Mouse (Mus musculus) midbrain, embryonic 16.5 days (tissue): ENCODE results near the gene Mon2. TPM values are rescaled to one million over a fixed set of nuclear protein-coding genes. Genes with fewer than 3 reads are reported as not detected.

Experiments
- ATAC-seq: fragments of 200-750 bp; cut with Nextera tagmentation; 2 replicates; pipeline ENCODE4 v1.8.0; 2017; ENCODE audit warnings: moderate TSS enrichment
- H3K27ac ChIP-seq: fragments of 300-500 bp; sonication (generic); 2 replicates; pipeline ENCODE4 v1.5.1; 2014; ENCODE audit warnings: mild to moderate bottlenecking, low read length, mixed read lengths
- H3K27me3 ChIP-seq: fragments of 300-500 bp; sonication (generic); 2 replicates; pipeline ENCODE4 v1.6.1; 2014; ENCODE audit warnings: low read depth, low read length, mixed read lengths; ENCODE audit not compliant: control insufficient read depth, insufficient read depth
- H3K36me3 ChIP-seq: fragments of 300-500 bp; sonication (generic); 2 replicates; pipeline ENCODE4 v1.6.1; 2014; ENCODE audit warnings: mild to moderate bottlenecking, low read length, moderate library complexity, mixed read lengths; ENCODE audit not compliant: control insufficient read depth, insufficient read depth
- H3K4me1 ChIP-seq: fragments of 300-500 bp; sonication (generic); 2 replicates; pipeline ENCODE4 v1.6.1; 2014; ENCODE audit warnings: mild to moderate bottlenecking, low read length, mixed read lengths; ENCODE audit not compliant: control insufficient read depth, insufficient read depth
- H3K4me2 ChIP-seq: fragments of 300-500 bp; sonication (generic); 2 replicates; pipeline ENCODE4 v1.6.1; 2014; ENCODE audit warnings: mild to moderate bottlenecking, low read length, mixed read lengths
- H3K4me3 ChIP-seq: fragments of 300-500 bp; sonication (generic); 2 replicates; pipeline ENCODE4 v1.5.1; 2014; ENCODE audit warnings: low read depth, mild to moderate bottlenecking, low read length, moderate library complexity, mixed read lengths
- H3K9ac ChIP-seq: fragments of 300-500 bp; sonication (generic); 2 replicates; pipeline ENCODE4 v1.6.1; 2014; ENCODE audit warnings: low read depth, low read length, mixed read lengths
- H3K9me3 ChIP-seq: fragments of 300-500 bp; sonication (generic); replicated peaks from 2 replicates; pipeline ENCODE4 v1.6.1; 2014; ENCODE audit warnings: mild to moderate bottlenecking, low read length, mixed read lengths; ENCODE audit not compliant: control insufficient read depth, poor library complexity, severe bottlenecking
- WGBS: fragments of 180-500 bp; shearing (Covaris S2); extraction: QIAGEN DNeasy Blood & Tissue Kit; methylation state at CpG from one replicate; pipeline ENCODE4 v1.1.7; 2014; 5-methylcytosine and 5-hydroxymethylcytosine counted together
- polyA plus RNA-seq: library from polyadenylated mRNA; unstranded; fragments of >200 nt; fragmentation: Nextera tagmentation; extraction: Ambion mirVana; gene quantifications from 2 replicates; pipeline ENCODE4 v1.2.1, GENCODE M21; 2015

Gene Mon2
- polyA plus RNA-seq = 23.2 and 24.0 TPM in 2 replicates

GRCm38 (mm10) chr10:123076245-123077023, at the start of gene Mon2:
TSS of gene Mon2 (minus strand) at chr10:123076505.
- Histone ChIP-seq H3K4me2 (peak within 1 kb of the TSS; percentile 86), H3K27me3 (no peaks in the 10 kb centered on the region), H3K27ac (peak within 1 kb of the TSS; percentile 84), H3K4me3 (peak within 1 kb of the TSS; percentile 92), H3K36me3 (no peaks in the 10 kb centered on the region), H3K4me1 (peaks cover 13% of the 10 kb centered on the region), H3K9ac (peak within 1 kb of the TSS; percentile 94), H3K9me3 (no peaks in the 10 kb centered on the region)
- ATAC-seq = peak; percentile 99
- WGBS = under 1% methylated on average over 58 of the region's 58 CpGs

GRCm38 (mm10) chr10:123120666-123121392, 44.5 kb upstream of the Mon2 start:
- WGBS = 95% methylated on average over 14 of the region's 14 CpGs
- Histone ChIP-seq H3K36me3 (peaks cover 62% of the 10 kb centered on the region), H3K27me3 (no peaks in the 10 kb centered on the region), H3K4me3 (no peak overlapping the region), H3K4me1 (no peaks in the 10 kb centered on the region), H3K9me3 (no peaks in the 10 kb centered on the region), H3K9ac (no peak overlapping the region), H3K27ac (no peak overlapping the region), H3K4me2 (no peak overlapping the region)
- ATAC-seq = no peak

- H3K27ac ChIP-seq = no peak overlapping the region
- peaks cover 48% of the 10 kb centered on the region for H3K36me3 ChIP-seq
- no peak for ATAC-seq
- H3K4me3 ChIP-seq = no peak overlapping the region
- H3K27me3 ChIP-seq = no peaks in the 10 kb centered on the region
- H3K9me3 ChIP-seq = no peaks in the 10 kb centered on the region
- H3K4me1 ChIP-seq = no peaks in the 10 kb centered on the region
- 90% methylated on average over 14 of the region's 14 CpGs for WGBS
- H3K4me2 ChIP-seq = no peak overlapping the region
- no peak overlapping the region for H3K9ac ChIP-seq
Measured at GRCm38 (mm10) chr10:123116861-123117260, 40.6 kb upstream of the Mon2 start.

- Histone ChIP-seq H3K9me3 (no peaks in the 10 kb centered on the region), H3K4me2 (no peak overlapping the region), H3K27me3 (no peaks in the 10 kb centered on the region), H3K9ac (no peak overlapping the region), H3K4me1 (no peaks in the 10 kb centered on the region), H3K36me3 (peaks cover 25% of the 10 kb centered on the region), H3K4me3 (no peak overlapping the region), H3K27ac (no peak overlapping the region)
- no peak for ATAC-seq
- WGBS = 98% methylated on average over 8 of the region's 8 CpGs
Measured at GRCm38 (mm10) chr10:123113466-123113865, 37.2 kb upstream of the Mon2 start.

- no peak overlapping the region for H3K4me2 ChIP-seq
- H3K4me3 ChIP-seq = no peak overlapping the region
- no peak overlapping the region for H3K9ac ChIP-seq
- peaks cover 21% of the 10 kb centered on the region for H3K36me3 ChIP-seq
- no peaks in the 10 kb centered on the region for H3K27me3 ChIP-seq
- WGBS = 90% methylated on average over 9 of the region's 9 CpGs
- no peak for ATAC-seq
- H3K4me1 ChIP-seq = no peaks in the 10 kb centered on the region
- H3K27ac ChIP-seq = no peak overlapping the region
- no peaks in the 10 kb centered on the region for H3K9me3 ChIP-seq
Measured at GRCm38 (mm10) chr10:123112787-123113168, 36.5 kb upstream of the Mon2 start.

GRCm38 (mm10) chr10:123112056-123112786, 35.9 kb upstream of the Mon2 start:
- H3K9me3 ChIP-seq = no peaks in the 10 kb centered on the region
- ATAC-seq = no peak

GRCm38 (mm10) chr10:123110548-123110947, 34.2 kb upstream of the Mon2 start:
- no peak overlapping the region for H3K27ac ChIP-seq
- no peak overlapping the region for H3K4me3 ChIP-seq
- H3K4me2 ChIP-seq = no peak overlapping the region
- no peak for ATAC-seq
- peaks cover 5% of the 10 kb centered on the region; the same call in 1 of the 2 replicates for H3K36me3 ChIP-seq
- no peaks in the 10 kb centered on the region for H3K9me3 ChIP-seq
- WGBS = 68% methylated on average over 11 of the region's 11 CpGs
- H3K4me1 ChIP-seq = no peaks in the 10 kb centered on the region
- H3K27me3 ChIP-seq = no peaks in the 10 kb centered on the region
- no peak overlapping the region for H3K9ac ChIP-seq

More at GRCm38 (mm10) chr10:123112056-123112786, 35.9 kb upstream of the Mon2 start:
- H3K4me1 ChIP-seq = no peaks in the 10 kb centered on the region
- WGBS = 90% methylated on average over 11 of the region's 11 CpGs
- H3K36me3 ChIP-seq = peaks cover 17% of the 10 kb centered on the region
- no peak overlapping the region for H3K9ac ChIP-seq
- no peak overlapping the region for H3K4me3 ChIP-seq
- no peak overlapping the region for H3K4me2 ChIP-seq
- no peaks in the 10 kb centered on the region for H3K27me3 ChIP-seq
- no peak overlapping the region for H3K27ac ChIP-seq

- WGBS = 100% methylated on average over 1 of the region's 1 CpGs
Measured at GRCm38 (mm10) chr10:123108527-123108926, 32.2 kb upstream of the Mon2 start.

More at GRCm38 (mm10) chr10:123108527-123108926, 32.2 kb upstream of the Mon2 start:
- no peak overlapping the region for H3K4me2 ChIP-seq
- no peak overlapping the region for H3K4me3 ChIP-seq
- H3K9me3 ChIP-seq = no peaks in the 10 kb centered on the region
- no peak overlapping the region for H3K9ac ChIP-seq
- ATAC-seq = no peak
- no peaks in the 10 kb centered on the region for H3K27me3 ChIP-seq
- no peak overlapping the region for H3K27ac ChIP-seq
- no peaks in the 10 kb centered on the region for H3K36me3 ChIP-seq
- no peaks in the 10 kb centered on the region for H3K4me1 ChIP-seq
